Mouse (Mus musculus): ENCODE measurements around the gene Cltb. TPM values are rescaled to one million over a fixed set of nuclear protein-coding genes. Genes with fewer than 3 reads are reported as not detected.

Gene Cltb
- polyA plus RNA-seq, 1 experiment = 67.4 TPM

GRCm38 (mm10) chr13:54556796-54557195 lies 54.3 kb downstream of the Cltb start:
- TF ChIP-seq GATA1 (IDR thresholded peaks at IDR 0.05; ENCODE audit: low read length) = no peak

- no peak for TF ChIP-seq GATA1 (IDR thresholded peaks at IDR 0.05; ENCODE audit: low read length)
These were observed 55.0 kb downstream of the Cltb start for GRCm38 (mm10) chr13:54556176-54556575.

- TF ChIP-seq GATA1 (IDR thresholded peaks at IDR 0.05; ENCODE audit: low read length) = no peak
These were observed 63.1 kb downstream of the Cltb start for GRCm38 (mm10) chr13:54548036-54548435.

Other genes with a start within 250 kb of the Cltb start
- gene Cplx2, start 240.0 kb downstream of the Cltb start, polyA plus RNA-seq (2012) = not detected in 2 replicates
- 161 and 163 TPM in 2 replicates for gene Thoc3, start 142.5 kb downstream of the Cltb start, polyA plus RNA-seq (2012)
- gene Simc1, start 107.6 kb downstream of the Cltb start, polyA plus RNA-seq (2012) = 4.5 and 5.0 TPM in 2 replicates
- gene 4833439L19Rik, start 45.9 kb downstream of the Cltb start, polyA plus RNA-seq (2012) = 39.7 and 48.4 TPM in 2 replicates
- gene Arl10, start 36.3 kb downstream of the Cltb start, polyA plus RNA-seq (2012) = 8.0 and 12.2 TPM in 2 replicates
- gene Nop16, start 21.3 kb downstream of the Cltb start, polyA plus RNA-seq (2012) = 77.4 and 101 TPM in 2 replicates
- gene Higd2a, start 21.1 kb downstream of the Cltb start, polyA plus RNA-seq (2012) = 13.0 and 86.8 TPM in 2 replicates
- gene Faf2, start 10.4 kb upstream of the Cltb start, polyA plus RNA-seq (2012) = 22.1 and 26.1 TPM in 2 replicates
- gene Rnf44, start 82.6 kb upstream of the Cltb start, polyA plus RNA-seq (2012) = 269 and 288 TPM in 2 replicates
- not detected in 2 replicates for gene Cdhr2, start 90.1 kb upstream of the Cltb start, polyA plus RNA-seq (2012)
- gene Gprin1, start 138.5 kb upstream of the Cltb start, polyA plus RNA-seq (2012) = not detected in 2 replicates
- not detected in 2 replicates for gene Sncb, start 155.3 kb upstream of the Cltb start, polyA plus RNA-seq (2012)
- gene Eif4e1b, start 172.7 kb upstream of the Cltb start, polyA plus RNA-seq (2012) = not detected in 2 replicates
- gene Tspan17, start 178.0 kb upstream of the Cltb start, polyA plus RNA-seq (2012) = 0.14 and 0.17 TPM in 2 replicates

All from G1E-ER4 (cell line).